Mouse (Mus musculus): Measurements from ENCODE around the gene Eif4ebp2.

The Eif4ebp2 gene

DNA sequence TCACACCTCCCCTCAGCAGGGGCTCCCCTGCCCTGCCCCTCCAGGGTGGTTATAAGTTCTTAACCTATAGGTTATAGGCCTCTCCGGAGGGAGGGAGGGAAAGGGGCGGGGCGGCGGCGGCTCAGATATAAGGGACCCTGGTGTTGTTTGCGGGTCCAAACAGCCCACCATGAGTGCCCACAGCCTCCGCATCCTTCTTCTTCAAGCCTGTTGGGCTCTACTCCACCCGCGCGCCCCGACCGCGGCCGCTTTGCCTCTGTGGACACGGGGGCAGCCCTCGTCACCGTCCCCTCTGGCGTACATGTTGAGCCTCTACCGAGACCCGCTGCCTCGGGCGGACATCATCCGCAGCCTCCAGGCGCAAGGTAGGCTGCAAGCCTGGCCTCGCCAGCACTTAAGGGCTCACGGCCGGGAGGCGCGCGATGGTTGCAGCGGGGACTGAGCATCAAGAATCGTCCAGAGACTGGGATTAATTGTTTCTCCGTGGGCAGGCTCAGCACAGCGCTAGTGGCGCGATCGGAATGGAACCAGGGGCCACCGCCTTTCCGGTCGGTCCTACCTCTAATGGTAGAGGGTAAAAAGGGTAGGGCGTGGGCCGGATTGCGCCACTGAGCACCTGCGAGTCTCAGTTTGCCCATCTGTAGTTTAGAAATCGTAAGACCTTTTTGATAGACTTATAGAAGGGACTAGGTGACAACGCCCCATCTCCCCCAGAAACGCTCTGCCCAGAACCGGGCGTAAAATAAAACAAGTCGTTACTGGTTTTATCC is 34.1 kb downstream of the Eif4ebp2 start:
- peak; percentile 89 for DNase-seq (ENCODE audit: low read depth, low spot score)

GRCm38 (mm10) chr10:61417672-61418071 is 34.8 kb downstream of the Eif4ebp2 start, which contains the start of gene Nodal:
Gene Nodal (plus strand): TSS chr10:61417972.
- no peak for DNase-seq (ENCODE audit: low read depth, low spot score)

GRCm38 (mm10) chr10:61417046-61417445 is 35.4 kb downstream of the Eif4ebp2 start:
- DNase-seq (ENCODE audit: low read depth, low spot score): peak; percentile 79

DNA sequence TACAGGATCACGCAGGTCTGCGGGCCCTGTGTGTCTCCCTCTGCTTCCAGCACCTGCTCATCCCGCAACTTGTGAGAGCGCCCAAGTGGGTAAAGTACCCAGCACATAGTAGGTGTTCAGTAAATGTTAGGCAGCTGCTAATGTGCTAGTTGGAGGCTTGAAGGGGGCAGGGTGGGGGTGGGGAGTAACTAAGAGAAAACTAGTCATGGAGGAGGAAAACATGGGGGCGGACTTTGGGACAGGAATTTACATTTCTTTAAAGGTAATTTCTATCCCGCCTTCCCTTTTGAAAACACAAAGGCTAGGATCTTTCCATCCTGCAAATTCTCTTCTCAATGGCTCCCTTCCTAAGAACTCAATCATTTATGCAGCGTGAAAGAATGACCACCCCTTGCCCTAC is 35.9 kb downstream of the Eif4ebp2 start:
- peak; percentile 89 for DNase-seq (ENCODE audit: low read depth, low spot score)

DNA sequence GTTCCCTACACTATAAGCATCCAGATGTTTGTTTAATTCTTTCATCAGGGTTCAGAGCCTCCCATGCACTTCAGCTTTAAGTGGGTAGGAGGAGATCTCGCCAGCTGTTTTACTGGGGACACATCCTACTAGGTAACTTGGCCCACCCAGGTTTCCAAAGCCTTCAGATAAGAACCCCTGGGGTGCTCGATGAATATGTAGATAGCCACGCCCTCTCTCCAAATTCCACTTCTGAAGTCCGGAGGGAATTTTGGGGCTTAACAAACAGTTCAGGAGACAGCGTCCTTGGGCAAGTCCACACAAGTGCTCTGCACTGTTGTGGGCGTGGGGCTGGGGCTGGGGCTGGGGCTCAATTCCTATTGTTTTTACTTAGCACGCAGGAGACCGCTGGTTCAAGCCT is 36.6 kb downstream of the Eif4ebp2 start:
- DNase-seq (ENCODE audit: low read depth, low spot score): peak; percentile 99

DNA sequence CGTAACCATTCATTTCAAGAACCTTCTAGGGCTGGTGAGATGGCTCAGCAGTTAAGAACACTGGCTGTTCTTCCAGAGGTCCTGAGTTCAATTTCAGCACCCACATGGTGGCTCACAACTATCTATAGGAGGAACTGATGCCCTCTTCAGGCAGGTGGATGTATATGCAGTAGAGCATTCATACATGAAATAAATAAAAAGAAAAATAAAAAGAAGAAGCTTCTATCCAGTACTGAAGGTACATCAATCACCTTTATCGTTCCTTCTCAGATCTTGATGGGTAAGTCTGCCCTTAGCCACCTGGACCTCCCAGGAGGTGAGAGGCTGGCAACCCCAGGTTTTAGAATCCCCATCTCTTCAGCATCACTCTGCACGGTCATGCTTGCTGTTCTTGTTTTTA is 37.2 kb downstream of the Eif4ebp2 start:
- peak; percentile 52 for DNase-seq (ENCODE audit: low read depth, low spot score)

- DNase-seq (ENCODE audit: low read depth, low spot score): no peak
These were observed 39.4 kb downstream of the Eif4ebp2 start for GRCm38 (mm10) chr10:61412910-61413625.

DNA sequence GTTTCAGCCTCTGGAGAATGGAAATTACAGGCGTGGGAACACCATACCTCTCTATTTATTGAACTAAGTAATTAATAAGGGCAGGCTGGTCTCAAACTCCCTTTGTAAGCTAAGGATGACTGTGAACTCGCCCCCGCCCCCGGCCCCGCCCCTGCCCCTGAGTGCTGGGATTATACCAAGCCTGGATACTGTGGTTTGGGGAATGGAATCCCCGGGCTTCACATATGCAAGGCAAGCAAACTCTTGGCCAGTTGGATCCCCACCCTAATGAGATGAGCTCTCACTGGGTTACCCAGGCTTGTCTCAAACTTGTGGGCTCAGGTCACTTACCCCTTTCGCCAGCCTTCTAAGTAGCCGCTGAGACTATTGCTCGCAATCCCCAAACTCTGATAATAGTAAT is 42.3 kb downstream of the Eif4ebp2 start:
- peak; percentile 54 for DNase-seq (ENCODE audit: low read depth, low spot score)

GRCm38 (mm10) chr10:61409776-61410175 is 42.7 kb downstream of the Eif4ebp2 start:
- no peak for DNase-seq (ENCODE audit: low read depth, low spot score)

- DNase-seq (ENCODE audit: low read depth, low spot score): peak; percentile 70
These were observed 46.5 kb downstream of the Eif4ebp2 start for GRCm38 (mm10) chr10:61405958-61406357.

DNA sequence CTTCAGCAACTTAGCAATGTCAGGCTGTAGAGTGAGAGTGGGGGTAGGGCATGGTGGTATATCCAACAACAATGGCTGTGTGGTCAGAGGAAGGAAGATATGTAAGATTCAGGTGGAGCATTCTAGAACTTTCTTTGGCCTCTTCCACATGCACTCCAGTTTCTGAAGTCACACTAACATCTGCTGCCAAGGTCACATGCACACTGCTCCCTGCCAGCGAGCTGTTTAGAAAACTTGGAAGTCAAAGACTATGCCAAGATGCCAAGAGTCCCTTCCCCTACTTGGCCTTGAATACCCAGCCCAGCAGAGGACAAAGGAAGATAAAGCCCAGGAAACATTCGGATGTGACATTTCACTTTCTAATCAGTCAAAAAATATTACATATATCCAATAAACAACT is 49.5 kb downstream of the Eif4ebp2 start:
- no peak for DNase-seq (ENCODE audit: low read depth, low spot score)

DNA sequence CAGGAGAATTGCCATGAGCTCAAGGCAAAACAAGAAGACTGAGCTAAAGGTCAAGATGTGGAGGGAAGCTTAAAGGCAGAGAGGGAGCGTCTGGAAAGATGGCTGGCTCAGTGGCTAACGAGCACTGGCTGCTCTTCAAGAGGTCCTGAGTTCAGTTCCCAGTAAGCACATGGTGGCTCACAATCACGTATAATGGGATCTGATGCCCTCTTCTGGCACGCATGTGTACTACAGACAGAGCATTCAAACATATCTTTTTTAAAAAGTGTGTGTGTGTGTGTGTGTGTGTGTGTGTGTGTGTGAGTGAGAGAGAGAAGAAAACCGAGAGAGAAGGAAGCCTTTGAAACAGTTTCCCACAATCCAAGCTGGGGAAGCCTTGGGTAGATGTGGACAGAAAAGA is 50.0 kb downstream of the Eif4ebp2 start:
- DNase-seq (ENCODE audit: low read depth, low spot score): peak; percentile 80

GRCm38 (mm10) chr10:61400407-61400806 is 52.1 kb downstream of the Eif4ebp2 start:
- no peak for DNase-seq (ENCODE audit: low read depth, low spot score)

DNA sequence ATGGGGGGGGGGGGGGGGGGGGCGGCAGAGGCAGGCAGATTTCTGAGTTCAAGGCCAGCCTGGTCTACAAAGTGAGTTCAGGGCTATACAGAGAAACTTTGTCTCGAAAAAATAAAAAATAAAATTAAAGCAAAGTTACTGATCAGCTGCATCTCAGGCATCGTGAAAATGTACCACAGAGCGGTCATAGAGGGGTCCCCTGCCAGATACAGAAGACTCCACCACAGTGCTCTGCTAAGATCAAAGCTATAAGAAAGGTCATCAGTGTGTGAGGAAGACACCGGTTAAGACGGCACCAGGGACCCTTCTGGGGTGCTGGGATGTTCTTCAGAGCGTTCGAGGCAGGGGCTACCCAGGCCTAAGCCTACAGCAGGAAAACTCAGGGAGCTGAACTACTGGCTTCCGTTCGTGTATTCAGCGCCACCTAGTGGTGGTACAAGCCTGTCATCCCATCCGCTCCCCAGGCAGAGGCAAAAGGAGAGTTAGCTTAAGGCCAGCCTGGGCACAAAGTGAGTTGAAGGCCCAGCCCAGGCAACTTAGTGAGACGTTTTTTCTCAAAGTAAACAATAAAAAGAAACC is 53.2 kb downstream of the Eif4ebp2 start:
- DNase-seq (ENCODE audit: low read depth, low spot score): peak; percentile 90

- peak; percentile 60 for DNase-seq (ENCODE audit: low read depth, low spot score)
These were observed 54.3 kb downstream of the Eif4ebp2 start for GRCm38 (mm10) chr10:61398125-61398524.

DNA sequence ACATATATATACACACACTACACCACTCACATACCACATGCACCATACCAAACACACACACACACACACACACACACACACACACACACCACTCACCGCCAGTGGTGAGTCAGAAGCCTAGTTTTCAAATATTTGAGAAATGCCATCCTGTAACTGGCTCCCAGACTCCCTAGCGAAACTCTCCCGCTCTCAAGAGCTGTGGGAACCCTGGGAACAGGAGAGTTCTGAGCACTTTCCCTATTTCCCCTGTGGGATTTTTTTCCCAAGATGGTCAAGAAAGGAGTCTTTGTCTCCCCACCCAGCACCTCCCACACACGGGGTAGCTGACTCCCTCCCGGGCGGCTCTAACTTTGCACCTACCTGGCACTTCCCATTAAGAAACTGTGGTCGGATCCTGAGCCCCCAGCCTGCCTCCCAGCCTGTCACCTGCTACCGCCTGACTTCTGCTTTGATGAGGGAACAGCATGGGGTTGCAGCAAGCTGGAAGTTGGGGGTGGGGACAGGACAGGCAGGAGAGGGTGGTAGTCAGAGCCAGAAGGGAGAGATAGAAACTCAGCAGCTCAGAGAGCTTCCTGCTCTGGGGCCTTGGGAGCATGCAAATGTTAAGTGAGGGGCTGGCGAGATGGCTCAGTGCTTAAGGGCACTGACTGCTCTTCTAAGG is 57.9 kb downstream of the Eif4ebp2 start:
- DNase-seq (ENCODE audit: low read depth, low spot score): peak; percentile 70

- no peak for DNase-seq (ENCODE audit: low read depth, low spot score)
These were observed 59.9 kb downstream of the Eif4ebp2 start for GRCm38 (mm10) chr10:61392584-61392983.

DNA sequence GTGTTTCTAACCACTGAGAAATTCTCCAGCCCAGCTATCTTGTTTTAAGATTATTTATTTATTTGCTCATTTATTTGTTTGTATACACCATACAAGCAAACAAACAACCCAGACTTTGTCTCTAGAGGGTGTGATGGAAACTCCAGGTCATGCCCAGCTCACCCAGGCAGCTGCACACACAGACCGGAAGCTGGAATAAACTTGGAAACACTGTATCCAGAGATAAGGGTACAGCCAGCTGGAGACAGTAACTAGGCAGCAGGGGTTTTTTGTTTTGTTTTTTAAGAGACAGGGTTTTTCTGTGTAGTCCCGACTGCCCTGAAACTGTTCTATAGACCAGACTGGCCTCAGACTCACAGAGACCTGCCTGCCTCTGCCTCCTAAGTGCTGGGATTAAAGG is 62.3 kb downstream of the Eif4ebp2 start:
- DNase-seq (ENCODE audit: low read depth, low spot score): no peak

- DNase-seq (ENCODE audit: low read depth, low spot score): no peak
These were observed 63.4 kb downstream of the Eif4ebp2 start for GRCm38 (mm10) chr10:61389020-61389419.

DNA sequence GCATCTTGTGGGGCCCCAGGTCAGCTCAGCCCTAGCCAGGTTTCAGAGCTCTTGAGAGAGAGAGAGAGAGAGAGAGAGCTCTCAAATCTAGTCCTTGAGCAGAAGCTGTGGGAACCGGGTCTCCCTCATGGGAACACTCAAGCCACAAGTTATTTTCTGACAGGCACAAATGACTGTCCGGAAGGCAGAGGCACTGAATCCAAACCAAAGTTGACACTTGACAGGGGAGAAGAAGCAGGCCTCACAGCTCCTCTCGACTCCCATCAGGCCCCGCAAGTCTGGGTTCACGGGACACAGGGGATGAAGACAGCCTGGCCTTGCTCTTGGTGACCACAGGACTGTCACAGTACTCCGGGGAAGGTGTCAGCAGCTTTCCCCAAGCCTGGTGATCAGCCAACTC is 66.2 kb downstream of the Eif4ebp2 start:
- no peak for DNase-seq (ENCODE audit: low read depth, low spot score)

DNA sequence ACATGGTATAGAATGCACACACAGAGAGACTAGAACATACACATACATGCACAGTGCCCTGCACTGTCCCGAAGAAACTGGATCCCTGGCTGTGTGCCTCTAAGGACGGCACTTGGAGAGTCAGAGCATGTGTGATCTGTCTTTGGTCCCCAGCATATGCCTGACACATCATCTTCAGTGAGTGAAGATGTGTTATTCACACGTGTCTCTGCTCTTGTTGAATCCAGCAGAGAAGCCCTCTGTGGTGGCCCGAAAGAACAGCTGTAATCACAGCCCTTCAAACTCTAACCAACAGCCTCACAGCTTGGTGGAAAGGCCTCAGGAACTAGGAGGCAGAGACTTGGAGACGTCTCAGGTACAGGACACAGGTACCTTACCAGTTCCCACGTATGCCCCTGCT is 67.3 kb downstream of the Eif4ebp2 start:
- DNase-seq (ENCODE audit: low read depth, low spot score): no peak

- DNase-seq (ENCODE audit: low read depth, low spot score): no peak
These were observed 68.8 kb downstream of the Eif4ebp2 start for GRCm38 (mm10) chr10:61383715-61384047.
